Mouse (Mus musculus): ENCODE measurements around the gene Csmd2. TPM values are rescaled to one million over a fixed set of nuclear protein-coding genes. Genes with fewer than 3 reads are reported as not detected.
"Not testable (repeated sequence)": the region's sequence is repeated elsewhere in the genome, so short reads cannot be mapped to it uniquely, and the experiment has no call there.

The Csmd2 gene
- polyA plus RNA-seq, 1 experiment from 2014 or later, result not detected

- Histone ChIP-seq H3K27ac (no peak overlapping the region), H3K79me2 (ENCODE audit: inconsistent target) (no peaks in the 10 kb centered on the region), H3K4me3 (ENCODE audit: inconsistent target) (no peak overlapping the region), H3K36me3 (ENCODE audit: inconsistent target) (peaks cover 14% of the 10 kb centered on the region; the same call in 1 of the 2 replicates)
- 96% methylated on average over 7 of the region's 7 CpGs for whole genome bisulfite sequencing (ENCODE audit: missing documents)
Measured at GRCm38 (mm10) chr4:128606586-128606985, 618.9 kb downstream of the Csmd2 start.

DNA sequence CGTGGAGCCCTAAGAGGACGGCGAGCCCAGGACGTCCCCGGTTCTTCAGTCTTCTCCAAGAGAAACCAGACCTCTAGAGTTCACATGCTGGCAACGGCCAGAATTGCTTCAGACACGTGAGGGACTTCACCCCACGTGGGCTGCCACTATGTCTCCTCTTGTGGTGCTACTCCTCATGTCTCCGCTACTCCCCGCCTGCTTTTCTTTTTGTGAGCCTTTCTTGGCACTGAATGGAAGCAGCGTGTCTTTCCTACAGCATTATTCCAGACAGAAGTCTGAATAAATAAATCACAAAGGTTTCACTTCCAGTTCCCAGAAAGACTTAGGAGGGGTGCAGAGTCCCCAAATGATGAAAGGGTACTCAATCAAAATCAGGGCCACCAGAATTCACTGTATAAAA, 620.0 kb downstream of the Csmd2 start:
- no peaks in the 10 kb centered on the region for H3K79me2 ChIP-seq (ENCODE audit: inconsistent target)
- no peak overlapping the region for H3K4me3 ChIP-seq (ENCODE audit: inconsistent target)
- 92% methylated on average over 11 of the region's 11 CpGs for WGBS (ENCODE audit: missing documents)
- H3K36me3 ChIP-seq (ENCODE audit: inconsistent target), result peaks cover 14% of the 10 kb centered on the region; the same call in 1 of the 2 replicates
- no peak overlapping the region for H3K27ac ChIP-seq

- H3K4me3 ChIP-seq (ENCODE audit: inconsistent target), result peak overlapping the region; percentile 62
- 19% methylated on average over 24 of the region's 27 CpGs for WGBS (ENCODE audit: missing documents)
- no peak overlapping the region for H3K27ac ChIP-seq
- no peaks in the 10 kb centered on the region for H3K79me2 ChIP-seq (ENCODE audit: inconsistent target)
- H3K36me3 ChIP-seq (ENCODE audit: inconsistent target), result no peaks in the 10 kb centered on the region
Measured at GRCm38 (mm10) chr4:128609276-128609924, 621.7 kb downstream of the Csmd2 start.

DNA sequence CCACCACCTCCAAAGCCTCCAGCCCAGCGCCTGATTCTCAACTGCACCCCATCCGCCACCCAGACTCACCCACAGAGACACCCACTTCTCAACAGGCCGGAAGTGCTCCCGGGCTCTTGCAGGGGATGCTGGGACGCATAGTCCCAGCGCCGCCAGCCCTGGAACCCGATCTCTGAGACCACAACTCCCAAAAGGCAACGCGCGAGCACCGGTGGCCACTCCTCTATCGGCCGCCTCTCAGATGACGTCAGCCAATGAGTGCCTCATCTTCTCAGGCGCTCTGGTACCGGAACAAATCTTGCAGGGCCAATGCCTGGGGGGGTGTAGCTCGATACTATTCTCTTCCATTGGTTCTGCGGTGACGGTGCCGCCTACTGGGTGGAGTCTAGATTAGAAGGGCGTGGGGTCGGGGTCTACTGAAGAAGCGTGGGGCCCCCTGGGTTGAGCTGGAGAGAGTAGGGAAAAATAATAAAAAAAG, 622.3 kb downstream of the Csmd2 start, which contains the start of gene Zscan20:
Zscan20 (minus strand) TSS at position 174 of the 478 bp plus-strand sequence.
- H3K27ac ChIP-seq, result no peak within 1 kb of the TSS
- no peaks in the 10 kb centered on the region for H3K79me2 ChIP-seq (ENCODE audit: inconsistent target)
- peak within 1 kb of the TSS; percentile 62 for H3K4me3 ChIP-seq (ENCODE audit: inconsistent target)
- H3K36me3 ChIP-seq (ENCODE audit: inconsistent target), result no peaks in the 10 kb centered on the region
- WGBS (ENCODE audit: missing documents), result 1% methylated on average over 24 of the region's 24 CpGs

DNA sequence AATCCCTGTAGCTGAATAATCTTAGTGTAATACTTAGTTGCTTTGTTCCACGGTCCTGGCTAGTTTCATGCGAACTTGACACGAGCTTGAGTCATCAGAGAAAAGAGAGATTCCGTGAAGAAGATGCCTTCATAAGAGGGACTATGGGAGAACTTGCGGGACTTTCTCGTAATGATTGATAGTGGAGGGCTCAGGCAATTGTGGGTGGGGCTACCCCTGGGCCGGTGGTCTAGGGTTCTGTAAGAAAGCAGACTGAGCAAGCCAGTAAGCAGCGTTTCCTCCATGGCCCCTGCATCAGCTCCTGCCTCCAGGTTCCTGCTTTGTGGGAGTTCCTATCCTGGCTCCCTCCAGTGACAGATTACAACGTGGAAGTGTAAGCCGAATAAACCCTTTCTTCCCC, 623.0 kb downstream of the Csmd2 start:
- H3K4me3 ChIP-seq (ENCODE audit: inconsistent target), result no peak overlapping the region
- no peaks in the 10 kb centered on the region for H3K36me3 ChIP-seq (ENCODE audit: inconsistent target)
- WGBS (ENCODE audit: missing documents), result 54% methylated on average over 10 of the region's 10 CpGs
- no peaks in the 10 kb centered on the region for H3K79me2 ChIP-seq (ENCODE audit: inconsistent target)
- H3K27ac ChIP-seq, result no peak overlapping the region

DNA sequence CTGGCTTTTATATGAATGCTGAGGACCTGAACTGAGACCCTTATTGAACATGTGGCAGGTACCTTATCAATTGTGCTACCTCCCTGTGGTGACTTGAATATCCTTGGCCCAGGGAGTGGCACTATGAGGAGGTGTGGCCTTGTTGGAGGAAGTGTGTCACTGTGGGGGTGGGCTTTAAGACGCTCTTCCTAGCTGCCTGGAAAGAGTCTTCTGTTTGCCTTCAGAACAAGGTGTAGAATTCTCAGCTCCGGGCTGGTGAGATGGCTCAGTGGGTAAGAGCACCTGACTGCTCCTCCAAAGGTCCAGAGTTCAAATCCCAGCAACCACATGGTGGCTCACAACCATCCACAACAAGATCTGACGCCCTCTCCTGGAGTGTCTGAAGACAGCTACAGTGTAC, 624.1 kb downstream of the Csmd2 start:
- not testable (repeated sequence) for H3K36me3 ChIP-seq (ENCODE audit: inconsistent target); H3K4me3 ChIP-seq (ENCODE audit: inconsistent target); H3K27ac ChIP-seq; H3K79me2 ChIP-seq (ENCODE audit: inconsistent target)
- 79% methylated on average over 2 of the region's 3 CpGs for WGBS (ENCODE audit: missing documents)

DNA sequence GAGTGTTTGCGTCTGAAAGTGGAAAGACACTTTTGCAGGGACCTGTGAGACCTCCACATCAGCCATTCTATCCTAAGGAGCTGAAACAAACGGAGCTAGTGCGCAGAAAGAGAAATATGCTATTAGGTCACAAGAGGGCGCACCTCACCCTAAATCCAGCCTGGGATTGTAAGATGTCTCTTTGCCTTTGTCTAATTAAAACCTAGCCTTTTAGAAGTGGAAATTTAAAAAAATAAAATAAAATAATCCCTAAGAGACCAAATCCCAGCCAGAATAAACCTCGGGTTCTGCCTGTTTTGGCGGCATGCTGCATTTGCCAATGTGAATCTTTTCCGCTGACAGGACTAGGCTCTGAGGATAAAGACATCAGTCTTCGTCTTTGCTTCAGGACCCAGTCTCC, 625.7 kb downstream of the Csmd2 start:
- WGBS (ENCODE audit: missing documents), result 26% methylated on average over 8 of the region's 8 CpGs
- H3K4me3 ChIP-seq (ENCODE audit: inconsistent target), result no peak overlapping the region
- H3K27ac ChIP-seq, result no peak overlapping the region
- H3K36me3 ChIP-seq (ENCODE audit: inconsistent target), result no peaks in the 10 kb centered on the region
- H3K79me2 ChIP-seq (ENCODE audit: inconsistent target), result no peaks in the 10 kb centered on the region

DNA sequence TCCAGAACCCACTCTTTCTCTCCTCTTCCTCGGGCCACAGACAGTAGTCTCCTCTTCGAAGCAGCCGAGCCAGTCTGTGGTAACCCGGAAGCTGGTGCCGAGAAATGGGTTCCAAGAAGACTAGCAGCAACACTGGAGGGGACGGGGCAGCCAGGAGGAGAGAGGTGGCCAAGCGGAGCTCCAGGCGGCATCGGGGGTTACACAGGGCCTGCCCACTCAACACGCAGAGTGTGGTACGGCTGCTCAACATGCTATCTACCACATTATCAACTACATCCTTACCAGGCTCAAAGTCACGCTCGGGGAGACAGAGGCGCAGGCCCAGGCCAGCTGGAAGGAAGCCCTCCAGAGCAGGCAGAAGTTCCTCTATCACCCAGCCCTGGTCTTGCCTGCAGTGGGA, 628.1 kb downstream of the Csmd2 start:
- Histone ChIP-seq H3K4me3 (ENCODE audit: inconsistent target) (no peak overlapping the region), H3K79me2 (ENCODE audit: inconsistent target) (no peaks in the 10 kb centered on the region), H3K27ac (no peak overlapping the region), H3K36me3 (ENCODE audit: inconsistent target) (no peaks in the 10 kb centered on the region)
- 56% methylated on average over 13 of the region's 14 CpGs for WGBS (ENCODE audit: missing documents)

Other genes starting within 250 kb of the Csmd2 start
- gene CK137956, start 16.9 kb upstream of the Csmd2 start, polyA plus RNA-seq (2018), result not detected in 3 replicates

Data from macrophage (primary cell).